Mouse (Mus musculus) layer of hippocampus, adult 2 months (tissue): ENCODE measurements around the gene Kcnk7. TPM values are rescaled to one million over a fixed set of nuclear protein-coding genes. Genes with fewer than 3 reads are reported as not detected.

Source experiments
- DNase-seq, 2 experiments: peaks; one replicate each; pipeline ENCODE4 v3.0.0; 2022; ENCODE audit warnings: low spot score in 2 of 2
- H3K27ac ChIP-seq: fragments of 200-600 bp; 2 replicates; pipeline ENCODE4 v1.8.1; 2022
- H3K4me3 ChIP-seq: fragments of 200-600 bp; 2 replicates; pipeline ENCODE4 v1.8.1; 2022; ENCODE audit warnings: mild to moderate bottlenecking
- CTCF ChIP-seq: fragments of 200-600 bp; conservative IDR thresholded peaks from 2 replicates; pipeline ENCODE4 v1.8.1; 2022; ENCODE audit warnings: antibody characterized with exemption, mild to moderate bottlenecking, moderate library complexity
- long read RNA-seq, 2 experiments: library from polyadenylated mRNA; stranded (forward); transcript quantifications; one replicate each; pipeline ENCODE4 v2.0.0; 2021; ENCODE audit warnings: borderline mapping rate in 2 of 2
- total RNA-seq, 2 experiments: library from RNA; stranded (reverse); gene quantifications; 2 replicates each; pipeline ENCODE4 v1.2.3; 2021

Kcnk7 gene
- total RNA-seq: under 1 TPM in 1 of 2 experiments, not detected in 1; 0.36 TPM
- long read RNA-seq, experiment 1, partial matches to known transcripts: 0 of 4 reads
- long read RNA-seq, experiment 1, other reads (novel, unspliced or antisense): 4 of 4 reads
- long read RNA-seq, experiment 2, partial matches to known transcripts: 0 of 4 reads
- long read RNA-seq, experiment 2, other reads (novel, unspliced or antisense): 4 of 4 reads

- H3K4me3 ChIP-seq: no peak within 1 kb of the TSS
- no peak for DNase-seq
- TF ChIP-seq CTCF: no peak
- no peak within 1 kb of the TSS for H3K27ac ChIP-seq
These were observed at the start of gene Kcnk7 for GRCm38 (mm10) chr19:5704163-5704800. Gene Kcnk7, plus strand, starts transcription at chr19:5704367.

- Histone ChIP-seq H3K4me3 (peak overlapping the region; percentile 50), H3K27ac (no peak overlapping the region)
- DNase-seq: no peak
- TF ChIP-seq CTCF: no peak
These were observed 49.4 kb upstream of the Kcnk7 start for GRCm38 (mm10) chr19:5654720-5655298.

- H3K27ac ChIP-seq: peak overlapping the region; percentile 82
- TF ChIP-seq CTCF: no peak
- DNase-seq: peak in 1 of 2 experiments; percentile 16
- peak overlapping the region; percentile 30 for H3K4me3 ChIP-seq
These were observed 43.0 kb upstream of the Kcnk7 start for GRCm38 (mm10) chr19:5660942-5661751.

- peak overlapping the region; percentile 82; the same call in 1 of the 2 replicates for H3K27ac ChIP-seq
- DNase-seq: no peak
- TF ChIP-seq CTCF: no peak
- H3K4me3 ChIP-seq: peak overlapping the region; percentile 55
These were observed 41.9 kb upstream of the Kcnk7 start for GRCm38 (mm10) chr19:5662310-5662709.

GRCm38 (mm10) chr19:5662981-5663913 lies 40.9 kb upstream of the Kcnk7 start, which contains the start of gene Sipa1:
Gene Sipa1, minus strand, starts transcription at chr19:5663707.
- H3K27ac ChIP-seq: peak within 1 kb of the TSS; percentile 82
- peak; percentile 67 to 78 for DNase-seq
- no peak for TF ChIP-seq CTCF

GRCm38 (mm10) chr19:5664669-5665257 lies 39.4 kb upstream of the Kcnk7 start:
- Histone ChIP-seq H3K27ac (no peak overlapping the region), H3K4me3 (no peak overlapping the region)
- no peak for TF ChIP-seq CTCF
- no peak for DNase-seq

More at GRCm38 (mm10) chr19:5662981-5663913, 40.9 kb upstream of the Kcnk7 start, which contains the start of gene Sipa1:
- peak within 1 kb of the TSS; percentile 55 for H3K4me3 ChIP-seq

- no peak overlapping the region for H3K4me3 ChIP-seq
- no peak overlapping the region for H3K27ac ChIP-seq
- DNase-seq: no peak
- TF ChIP-seq CTCF: no peak
These were observed 38.7 kb upstream of the Kcnk7 start for GRCm38 (mm10) chr19:5665465-5665864.

- Histone ChIP-seq H3K4me3 (no peak overlapping the region), H3K27ac (no peak overlapping the region)
- no peak for DNase-seq
- TF ChIP-seq CTCF: no peak
These were observed 37.8 kb upstream of the Kcnk7 start for GRCm38 (mm10) chr19:5666386-5666785.

- TF ChIP-seq CTCF: no peak
- DNase-seq: no peak
- Histone ChIP-seq H3K4me3 (no peak overlapping the region), H3K27ac (no peak overlapping the region)
These were observed 35.8 kb upstream of the Kcnk7 start for GRCm38 (mm10) chr19:5668372-5668771.

GRCm38 (mm10) chr19:5680432-5680831 lies 23.7 kb upstream of the Kcnk7 start:
- H3K4me3 ChIP-seq: no peak overlapping the region
- DNase-seq: no peak
- no peak for TF ChIP-seq CTCF
- H3K27ac ChIP-seq: no peak overlapping the region

- no peak overlapping the region for H3K27ac ChIP-seq
- no peak for DNase-seq
- no peak for TF ChIP-seq CTCF
- no peak overlapping the region for H3K4me3 ChIP-seq
These were observed 19.9 kb upstream of the Kcnk7 start for GRCm38 (mm10) chr19:5684236-5684635.

GRCm38 (mm10) chr19:5684985-5685384 lies 19.2 kb upstream of the Kcnk7 start:
- H3K4me3 ChIP-seq: no peak overlapping the region
- H3K27ac ChIP-seq: no peak overlapping the region
- no peak for DNase-seq
- TF ChIP-seq CTCF: no peak
